Mouse (Mus musculus): Measurements from ENCODE around the gene Ptpn9.

DNA sequence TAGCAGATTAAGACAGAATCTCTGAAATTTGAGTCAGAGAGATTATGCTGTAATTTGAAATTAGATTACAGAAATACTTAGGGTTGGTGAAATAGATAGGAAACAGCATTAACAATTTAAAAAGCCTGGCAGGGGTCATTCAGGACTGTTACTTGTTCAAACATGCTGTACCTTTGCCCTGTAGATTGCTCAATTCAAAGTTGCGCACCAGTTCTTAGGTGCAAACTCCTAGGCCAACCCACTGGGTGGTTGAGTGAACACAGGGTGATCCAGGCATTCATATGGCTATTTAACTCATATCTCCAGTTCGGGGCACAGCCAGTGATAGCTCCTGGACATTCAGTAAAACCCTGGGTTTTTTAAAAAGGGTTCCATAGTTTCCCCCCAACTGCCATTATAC, 69.4 kb downstream of the Ptpn9 start:
- TF ChIP-seq GATA1 (IDR thresholded peaks at IDR 0.05; ENCODE audit: low read length) (no peak), TAL1 (IDR thresholded peaks at IDR 0.05; ENCODE audit: low read length) (no peak)
